ENCODE assay signal across 8 mouse cellular contexts in genomic region chr11:16950226-16950975, GRCm38 (mm10). TPM values are rescaled to one million over a fixed set of nuclear protein-coding genes. Genes with fewer than 3 reads are reported as not detected.
DNase-seq lines count a peak whose midpoint lies in the region; ATAC-seq and TF ChIP-seq lines count a peak whose summit lies in the region.

No protein-coding gene starts in this region.

- no peak for ATAC-seq in lung, embryonic 16.5 days (ENCODE audit: low read depth)
- ATAC-seq in embryonic facial prominence, embryonic 11.5 days (replicated peaks; ENCODE audit: insufficient number of reproducible peaks, low FRiP score, low TSS enrichment, low read depth): no peak
- ATAC-seq in inflammation-experienced regulatory T-cells, adult 6 months: peak; percentile 1
- ATAC-seq in neural tube, embryonic 13.5 days (ENCODE audit: low read depth): no peak; the same call in 1 of the 2 replicates

- H3K4me2 ChIP-seq in lung, embryonic 16.5 days (ENCODE audit: low read depth, low read length): peak overlapping the region; percentile 59
- peak overlapping the region; percentile 36 for H3K4me2 ChIP-seq in embryonic facial prominence, embryonic 11.5 days (ENCODE audit: low read depth, low read length)
- H3K4me2 ChIP-seq in neural tube, embryonic 13.5 days: peak overlapping the region; percentile 89

- DNase-seq in lung, adult 2 months: no peak
- peak; percentile 8 for DNase-seq in embryonic facial prominence, embryonic 11.5 days (ENCODE audit: low spot score)
- no peak for DNase-seq in natural killer cell, adult 2 months (ENCODE audit: low spot score in 2 of 2)
- no peak for DNase-seq in spleen, adult 18-20 months
- DNase-seq in T-cell, adult 2 months (ENCODE audit: low spot score): no peak

- H3K9ac ChIP-seq in lung, embryonic 16.5 days (ENCODE audit: low read length): peak overlapping the region; percentile 74
- H3K9ac ChIP-seq in embryonic facial prominence, embryonic 11.5 days (replicated peaks; ENCODE audit: low read length): peak overlapping the region; percentile 58
- H3K9ac ChIP-seq in neural tube, embryonic 13.5 days: peak overlapping the region; percentile 28; the same call in 1 of the 2 replicates

- no peak for TF ChIP-seq POLR2A in lung, adult 2 months (IDR thresholded peaks at IDR 0.05; ENCODE audit: borderline replicate concordance, extremely low read depth, low read depth, low read length)

- H3K27ac ChIP-seq in lung, embryonic 16.5 days (ENCODE audit: low read length): peak overlapping the region; percentile 46; the same call in 1 of the 2 replicates
- no peak overlapping the region for H3K27ac ChIP-seq in embryonic facial prominence, embryonic 11.5 days (replicated peaks; ENCODE audit: low read depth, low read length)
- H3K27ac ChIP-seq in neural tube, embryonic 13.5 days (replicated peaks): no peak overlapping the region

- TF ChIP-seq CTCF in lung, adult 2 months (IDR thresholded peaks at IDR 0.05; ENCODE audit: insufficient read depth, low read length): no peak

- H3K36me3 ChIP-seq in lung, embryonic 16.5 days (ENCODE audit: control insufficient read depth, insufficient read depth, low read length): no peaks in the 10 kb centered on the region
- H3K36me3 ChIP-seq in embryonic facial prominence, embryonic 11.5 days (replicated peaks; ENCODE audit: control insufficient read depth, insufficient read depth, low read depth, low read length): no peaks in the 10 kb centered on the region
- no peaks in the 10 kb centered on the region for H3K36me3 ChIP-seq in neural tube, embryonic 13.5 days

- H3K27me3 ChIP-seq in lung, embryonic 16.5 days (ENCODE audit: control insufficient read depth, insufficient read depth, low read depth, low read length): no peaks in the 10 kb centered on the region
- H3K27me3 ChIP-seq in embryonic facial prominence, embryonic 11.5 days (ENCODE audit: control insufficient read depth, insufficient read depth, low read length): no peaks in the 10 kb centered on the region
- no peaks in the 10 kb centered on the region for H3K27me3 ChIP-seq in neural tube, embryonic 13.5 days

- H3K4me3 ChIP-seq in lung, embryonic 16.5 days (ENCODE audit: low read length): peak overlapping the region; percentile 70
- H3K4me3 ChIP-seq in lung, adult 2 months (replicated peaks; ENCODE audit: extremely low read depth, low read depth, low read length): no peak overlapping the region
- H3K4me3 ChIP-seq in embryonic facial prominence, embryonic 11.5 days (ENCODE audit: low read depth, low read length): peak overlapping the region; percentile 36
- peak overlapping the region; percentile 68 for H3K4me3 ChIP-seq in neural tube, embryonic 13.5 days

- peaks cover 15% of the 10 kb centered on the region for H3K4me1 ChIP-seq in lung, embryonic 16.5 days (replicated peaks; ENCODE audit: control insufficient read depth, insufficient read depth, low read length)
- H3K4me1 ChIP-seq in lung, adult 2 months (ENCODE audit: control insufficient read depth, insufficient read depth, low read length): peaks cover 7% of the 10 kb centered on the region
- H3K4me1 ChIP-seq in embryonic facial prominence, embryonic 11.5 days (ENCODE audit: control insufficient read depth, insufficient read depth, low read length): no peaks in the 10 kb centered on the region
- peaks cover 12% of the 10 kb centered on the region for H3K4me1 ChIP-seq in neural tube, embryonic 13.5 days (replicated peaks)

- 29% methylated on average over 13 of the region's 13 CpGs for WGBS in lung, embryonic 16.5 days
- 16% methylated on average over 13 of the region's 13 CpGs for WGBS in lung, adult 2 months
- WGBS in embryonic facial prominence, embryonic 11.5 days: 49% methylated on average over 13 of the region's 13 CpGs
- 53% methylated on average over 13 of the region's 13 CpGs for WGBS in neural tube, embryonic 13.5 days

- H3K9me3 ChIP-seq in lung, embryonic 16.5 days (ENCODE audit: control insufficient read depth, low read length): no peaks in the 10 kb centered on the region
- H3K9me3 ChIP-seq in embryonic facial prominence, embryonic 11.5 days (replicated peaks; ENCODE audit: control insufficient read depth, low read length): no peaks in the 10 kb centered on the region
- no peaks in the 10 kb centered on the region for H3K9me3 ChIP-seq in neural tube, embryonic 13.5 days

RNA-seq across cellular contexts. Expression of gene Fbxo48, which starts 0.8 kb away (rescaled TPM):
- 1.4 TPM in 2 replicates for polyA plus RNA-seq in lung, embryonic 16.5 days (2015; fragmentation: Nextera tagmentation; extraction: Ambion mirVana)
- 0.23 and 0.44 TPM in 2 replicates for polyA plus RNA-seq in lung, adult 2 months (2012; rRNA removed)
- polyA plus RNA-seq in embryonic facial prominence, embryonic 11.5 days (2014; fragmentation: Nextera tagmentation; extraction: Ambion mirVana): 1.9 and 2.4 TPM in 2 replicates
- 1 to 10 TPM in 2 of 3 experiments, under 1 TPM in 1; 0.36 to 1.8 (median 1.2) TPM for polyA plus RNA-seq in inflammation-experienced regulatory T-cells, adult 6 months (2017; shearing (Covaris generic))
- polyA plus RNA-seq in neural tube, embryonic 13.5 days (2015; fragmentation: Nextera tagmentation; extraction: Ambion mirVana): 0.40 and 0.88 TPM in 2 replicates

Comparison
In these comparisons a context has a peak if more than half of its experiments do, and no peak if none do; other contexts are left out.
1. H3K4me2 ChIP-seq: peak in every context shown above with its lines; median percentile 89 in neural tube, embryonic 13.5 days; 59 in lung, embryonic 16.5 days; 36 in embryonic facial prominence, embryonic 11.5 days.